Mouse (Mus musculus) neural tube, embryonic 15.5 days (tissue): ENCODE measurements around the gene Ptprc. TPM values are rescaled to one million over a fixed set of nuclear protein-coding genes. Genes with fewer than 3 reads are reported as not detected.

Source experiments
- ATAC-seq: fragments of 200-750 bp; cut with Nextera tagmentation; 2 replicates; pipeline ENCODE4 v1.8.0; 2017; ENCODE audit warnings: mild to moderate bottlenecking, moderate TSS enrichment, moderate library complexity; ENCODE audit not compliant: low FRiP score
- H3K27ac ChIP-seq: fragments of 300-500 bp; sonication (generic); replicated peaks from 2 replicates; pipeline ENCODE4 v1.5.1; 2015; ENCODE audit warnings: mild to moderate bottlenecking, inconsistent platforms
- H3K27me3 ChIP-seq: fragments of 300-500 bp; sonication (generic); replicated peaks from 2 replicates; pipeline ENCODE4 v1.6.1; 2015; ENCODE audit warnings: inconsistent platforms
- H3K36me3 ChIP-seq: fragments of 300-500 bp; sonication (generic); 2 replicates; pipeline ENCODE4 v1.6.1; 2015; ENCODE audit warnings: inconsistent platforms
- H3K4me1 ChIP-seq: fragments of 300-500 bp; sonication (generic); 2 replicates; pipeline ENCODE4 v1.6.1; 2015; ENCODE audit warnings: inconsistent platforms
- H3K4me2 ChIP-seq: fragments of 300-500 bp; sonication (generic); 2 replicates; pipeline ENCODE4 v1.6.1; 2015; ENCODE audit warnings: inconsistent platforms, mild to moderate bottlenecking, moderate library complexity
- H3K4me3 ChIP-seq: fragments of 300-500 bp; sonication (generic); replicated peaks from 2 replicates; pipeline ENCODE4 v1.5.1; 2015; ENCODE audit warnings: mild to moderate bottlenecking, inconsistent platforms
- H3K9ac ChIP-seq: fragments of 300-500 bp; sonication (generic); replicated peaks from 2 replicates; pipeline ENCODE4 v1.6.1; 2015; ENCODE audit warnings: mild to moderate bottlenecking, inconsistent platforms
- H3K9me3 ChIP-seq: fragments of 300-500 bp; sonication (generic); replicated peaks from 2 replicates; pipeline ENCODE4 v1.6.1; 2016; ENCODE audit warnings: inconsistent platforms
- WGBS: fragments of 180-500 bp; shearing (Covaris S2); methylation state at CpG from one replicate; pipeline ENCODE4 v1.1.7; 2015; ENCODE audit warnings: mixed read lengths; 5-methylcytosine and 5-hydroxymethylcytosine counted together
- polyA plus RNA-seq: library from polyadenylated mRNA; unstranded; fragments of >200 nt; fragmentation: Nextera tagmentation; extraction: Ambion mirVana; gene quantifications from 2 replicates; pipeline ENCODE4 v1.2.1, GENCODE M21; 2015

The Ptprc gene
- polyA plus RNA-seq, 1 experiment from 2014 or later = 1.7 TPM

DNA sequence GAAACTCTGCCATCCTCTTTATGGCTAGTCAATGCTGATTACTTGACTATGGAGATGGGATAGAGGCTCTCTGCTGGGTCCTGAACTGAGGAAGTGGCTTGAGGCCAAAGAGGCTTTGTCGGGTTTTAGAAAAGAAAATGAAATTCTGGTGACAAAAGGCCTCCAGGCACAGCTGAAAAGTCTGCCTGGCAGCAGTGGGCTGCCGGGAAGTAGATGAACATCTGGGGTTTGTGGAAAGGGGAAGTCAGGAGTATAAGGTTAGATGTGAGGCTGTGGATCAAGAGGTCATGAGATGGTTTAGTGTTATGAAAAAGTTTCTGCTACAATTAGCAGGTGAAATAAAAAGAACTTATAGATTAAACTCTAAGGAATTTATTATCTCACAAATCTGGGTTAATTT, 29.9 kb downstream of the Ptprc start:
- no peak overlapping the region for H3K9ac ChIP-seq
- no peak overlapping the region for H3K4me2 ChIP-seq
- no peaks in the 10 kb centered on the region for H3K9me3 ChIP-seq
- H3K4me1 ChIP-seq = no peaks in the 10 kb centered on the region
- WGBS = 43% methylated on average over 2 of the region's 2 CpGs
- ATAC-seq = no peak
- H3K4me3 ChIP-seq = no peak overlapping the region
- H3K36me3 ChIP-seq = no peaks in the 10 kb centered on the region
- H3K27ac ChIP-seq = no peak overlapping the region
- H3K27me3 ChIP-seq = no peaks in the 10 kb centered on the region

GRCm38 (mm10) chr1:138145148-138145547, 30.4 kb downstream of the Ptprc start:
- H3K27ac ChIP-seq = no peak overlapping the region
- no peak overlapping the region for H3K4me3 ChIP-seq
- no peaks in the 10 kb centered on the region for H3K36me3 ChIP-seq
- no peak overlapping the region for H3K9ac ChIP-seq
- 90% methylated on average over 3 of the region's 3 CpGs for WGBS
- no peaks in the 10 kb centered on the region for H3K4me1 ChIP-seq
- no peak overlapping the region for H3K4me2 ChIP-seq
- no peaks in the 10 kb centered on the region for H3K27me3 ChIP-seq
- no peak for ATAC-seq
- H3K9me3 ChIP-seq = no peaks in the 10 kb centered on the region

DNA sequence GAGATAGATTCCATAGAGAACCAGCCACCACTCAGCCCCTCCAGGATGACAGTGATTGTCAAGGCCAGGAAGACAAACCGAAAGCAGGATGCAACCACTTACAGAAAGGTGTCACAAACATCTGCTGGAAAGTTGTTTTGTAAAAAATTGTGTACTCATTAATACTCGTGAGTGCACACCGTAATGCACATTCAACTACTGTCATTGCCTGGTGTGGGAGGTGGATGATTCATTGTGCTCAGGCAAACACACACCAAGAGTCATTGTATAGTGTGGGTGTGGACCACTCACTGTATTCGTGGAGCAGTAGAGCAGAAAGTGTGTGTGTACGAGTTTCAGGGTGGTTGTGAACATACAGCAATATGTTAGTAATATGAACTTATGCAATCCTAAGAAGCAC, 31.1 kb downstream of the Ptprc start:
- H3K27me3 ChIP-seq = no peaks in the 10 kb centered on the region
- H3K9me3 ChIP-seq = no peaks in the 10 kb centered on the region
- no peaks in the 10 kb centered on the region for H3K4me1 ChIP-seq
- no peaks in the 10 kb centered on the region for H3K36me3 ChIP-seq
- H3K4me3 ChIP-seq = no peak overlapping the region
- no peak overlapping the region for H3K27ac ChIP-seq
- ATAC-seq = no peak
- H3K4me2 ChIP-seq = no peak overlapping the region
- H3K9ac ChIP-seq = no peak overlapping the region
- WGBS = 85% methylated on average over 5 of the region's 5 CpGs

DNA sequence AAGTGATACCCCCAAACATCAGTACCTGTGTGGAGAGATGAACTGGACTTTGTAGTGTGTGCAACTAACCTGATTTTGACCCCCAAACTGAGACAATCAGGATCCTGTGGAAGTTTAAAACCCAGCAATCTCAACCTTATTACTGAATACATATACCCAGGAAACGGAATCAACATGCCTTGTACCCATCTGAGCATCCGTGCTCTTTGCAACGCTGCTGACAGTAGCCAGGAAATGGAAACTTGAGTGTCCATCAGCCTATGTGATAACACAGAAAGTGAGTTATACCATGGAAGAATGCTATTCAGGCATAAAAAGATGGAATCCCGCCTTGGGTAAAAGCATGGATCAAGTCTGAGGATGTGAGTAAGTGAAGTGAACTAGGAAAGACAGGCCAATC, 34.7 kb downstream of the Ptprc start:
- Histone ChIP-seq H3K9me3 (no peaks in the 10 kb centered on the region), H3K36me3 (no peaks in the 10 kb centered on the region), H3K9ac (no peak overlapping the region), H3K4me3 (no peak overlapping the region), H3K4me2 (no peak overlapping the region), H3K27me3 (no peaks in the 10 kb centered on the region), H3K27ac (no peak overlapping the region), H3K4me1 (peaks cover 8% of the 10 kb centered on the region)
- no peak for ATAC-seq
- WGBS = 92% methylated on average over 4 of the region's 4 CpGs

DNA sequence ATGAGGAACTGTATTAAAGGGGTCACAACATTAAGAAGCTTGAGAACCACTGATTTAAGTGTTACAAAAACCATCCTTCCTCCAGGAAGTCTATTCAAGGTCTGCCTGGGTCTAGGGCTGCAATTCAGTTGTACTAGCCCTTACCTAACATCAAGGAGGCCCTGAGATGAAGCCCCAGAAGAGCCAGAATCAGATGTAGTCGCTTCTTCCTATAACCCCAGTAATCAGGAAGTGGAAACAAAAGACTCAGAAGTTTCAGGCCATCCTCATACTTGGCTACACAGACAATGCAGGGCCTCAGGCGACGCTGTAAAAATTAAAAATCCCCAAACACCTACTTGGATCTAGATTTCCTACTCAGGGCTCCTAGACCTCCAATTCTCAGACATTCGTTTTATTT, 37.8 kb downstream of the Ptprc start:
- H3K9me3 ChIP-seq = no peaks in the 10 kb centered on the region
- H3K36me3 ChIP-seq = no peaks in the 10 kb centered on the region
- no peak overlapping the region for H3K4me3 ChIP-seq
- H3K27ac ChIP-seq = no peak overlapping the region
- H3K9ac ChIP-seq = no peak overlapping the region
- no peaks in the 10 kb centered on the region for H3K27me3 ChIP-seq
- 94% methylated on average over 4 of the region's 4 CpGs for WGBS
- H3K4me2 ChIP-seq = no peak overlapping the region
- no peak for ATAC-seq
- peaks cover 13% of the 10 kb centered on the region for H3K4me1 ChIP-seq

DNA sequence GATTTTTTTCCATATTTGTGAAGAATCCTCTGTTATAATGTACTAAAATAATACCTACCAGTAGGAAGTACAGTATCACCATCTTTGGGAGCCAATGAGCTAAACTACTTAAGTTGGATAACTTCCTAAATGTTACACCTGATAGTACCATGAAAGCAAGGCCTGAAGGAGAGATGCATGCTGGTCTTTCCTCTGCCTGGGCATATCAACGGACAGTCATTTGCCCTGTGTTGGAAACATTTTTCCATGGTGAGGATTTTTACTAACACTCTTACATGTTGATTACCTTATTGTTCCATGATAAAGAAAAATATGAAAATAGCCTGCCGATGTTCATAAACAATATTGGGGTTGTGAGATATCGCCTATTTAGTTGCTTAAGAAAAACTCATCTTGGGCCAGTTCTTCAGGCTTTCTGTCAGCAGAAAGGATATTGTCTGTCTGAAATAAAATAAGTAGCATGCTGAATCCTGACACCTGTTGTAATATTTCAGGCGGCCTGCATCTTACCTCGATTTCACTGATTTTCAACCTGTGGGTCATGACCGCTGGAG, 38.4 kb downstream of the Ptprc start:
- no peak for ATAC-seq
- H3K4me1 ChIP-seq = peaks cover 13% of the 10 kb centered on the region
- no peak overlapping the region for H3K27ac ChIP-seq
- no peaks in the 10 kb centered on the region for H3K9me3 ChIP-seq
- H3K27me3 ChIP-seq = no peaks in the 10 kb centered on the region
- H3K4me3 ChIP-seq = no peak overlapping the region
- H3K9ac ChIP-seq = no peak overlapping the region
- H3K4me2 ChIP-seq = no peak overlapping the region
- WGBS = 95% methylated on average over 6 of the region's 6 CpGs
- H3K36me3 ChIP-seq = no peaks in the 10 kb centered on the region

GRCm38 (mm10) chr1:138136373-138136779, 39.1 kb downstream of the Ptprc start:
- Histone ChIP-seq H3K27me3 (no peaks in the 10 kb centered on the region), H3K9me3 (no peaks in the 10 kb centered on the region), H3K27ac (peak overlapping the region; percentile 66), H3K4me3 (peak overlapping the region; percentile 33), H3K4me2 (peak overlapping the region; percentile 57), H3K9ac (peak overlapping the region; percentile 22; the same call in 1 of the 2 replicates), H3K36me3 (no peaks in the 10 kb centered on the region), H3K4me1 (peaks cover 13% of the 10 kb centered on the region)
- WGBS = 7% methylated on average over 17 of the region's 17 CpGs
- ATAC-seq = peak; percentile 85

- H3K4me3 ChIP-seq = peak overlapping the region; percentile 33
- peak; percentile 32 for ATAC-seq
- H3K27ac ChIP-seq = peak overlapping the region; percentile 66
- peak overlapping the region; percentile 22; the same call in 1 of the 2 replicates for H3K9ac ChIP-seq
- no peaks in the 10 kb centered on the region for H3K9me3 ChIP-seq
- WGBS = 25% methylated on average over 9 of the region's 9 CpGs
- peak overlapping the region; percentile 57 for H3K4me2 ChIP-seq
- peaks cover 13% of the 10 kb centered on the region for H3K4me1 ChIP-seq
- no peaks in the 10 kb centered on the region for H3K36me3 ChIP-seq
- H3K27me3 ChIP-seq = no peaks in the 10 kb centered on the region
Measured at GRCm38 (mm10) chr1:138135637-138136372, 39.7 kb downstream of the Ptprc start.

DNA sequence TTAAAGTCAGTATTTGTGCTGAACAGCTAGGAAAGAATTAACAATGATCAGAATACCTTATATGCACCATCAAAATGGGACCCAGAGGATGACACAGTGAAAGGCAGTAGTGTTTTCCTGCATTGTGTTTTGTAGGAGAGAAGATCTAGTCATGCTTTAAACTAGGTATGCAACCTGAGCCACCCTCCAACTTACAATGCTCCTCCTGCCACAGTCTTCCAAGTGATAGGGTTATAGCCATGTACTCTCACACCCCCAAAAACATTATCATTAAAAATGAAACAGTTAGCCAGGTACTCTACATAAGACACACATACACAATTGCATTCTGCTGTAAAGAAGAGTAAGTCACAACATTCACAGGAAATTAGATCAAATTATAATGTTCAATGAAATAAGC, 40.4 kb downstream of the Ptprc start:
- no peak for ATAC-seq
- Histone ChIP-seq H3K27ac (no peak overlapping the region), H3K4me3 (no peak overlapping the region)

GRCm38 (mm10) chr1:138134324-138134723, 41.2 kb downstream of the Ptprc start:
- no peak overlapping the region for H3K4me2 ChIP-seq
- no peaks in the 10 kb centered on the region for H3K27me3 ChIP-seq
- WGBS = 91% methylated on average over 6 of the region's 6 CpGs
- H3K9me3 ChIP-seq = no peaks in the 10 kb centered on the region
- H3K9ac ChIP-seq = no peak overlapping the region
- no peak overlapping the region for H3K27ac ChIP-seq
- peaks cover 13% of the 10 kb centered on the region for H3K4me1 ChIP-seq
- no peak for ATAC-seq
- H3K4me3 ChIP-seq = no peak overlapping the region
- no peaks in the 10 kb centered on the region for H3K36me3 ChIP-seq

More for the DNA sequence above, 40.4 kb downstream of the Ptprc start:
- H3K9me3 ChIP-seq = no peaks in the 10 kb centered on the region
- no peaks in the 10 kb centered on the region for H3K27me3 ChIP-seq
- no peak overlapping the region for H3K9ac ChIP-seq
- H3K4me1 ChIP-seq = peaks cover 13% of the 10 kb centered on the region
- H3K36me3 ChIP-seq = no peaks in the 10 kb centered on the region
- no peak overlapping the region for H3K4me2 ChIP-seq

- WGBS = 72% methylated on average over 2 of the region's 2 CpGs
- no peak overlapping the region for H3K27ac ChIP-seq
- ATAC-seq = no peak
Measured at GRCm38 (mm10) chr1:138131739-138132138, 43.8 kb downstream of the Ptprc start.

DNA sequence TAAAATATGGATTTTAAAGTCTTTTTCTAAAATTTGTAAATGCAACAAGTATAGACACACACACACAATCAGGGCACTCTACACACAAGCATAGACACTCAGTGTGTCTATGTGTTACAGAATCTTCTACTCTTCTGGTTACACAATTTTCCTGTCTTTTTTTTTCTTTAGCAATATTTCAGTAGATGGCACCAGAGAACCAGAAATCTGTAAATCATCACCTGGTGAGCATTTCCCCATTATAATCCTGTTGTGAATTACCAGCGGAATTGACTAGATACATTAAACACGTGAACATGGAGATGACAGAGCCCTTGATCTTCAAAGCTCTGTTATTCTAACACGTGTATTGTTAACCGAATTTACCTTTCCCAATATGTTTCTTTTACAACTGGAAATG, 45.4 kb downstream of the Ptprc start:
- Histone ChIP-seq H3K4me2 (no peak overlapping the region), H3K9ac (no peak overlapping the region), H3K9me3 (no peaks in the 10 kb centered on the region), H3K4me3 (no peak overlapping the region), H3K27ac (no peak overlapping the region), H3K4me1 (no peaks in the 10 kb centered on the region), H3K36me3 (no peaks in the 10 kb centered on the region), H3K27me3 (no peaks in the 10 kb centered on the region)
- WGBS = 38% methylated on average over 4 of the region's 4 CpGs
- no peak for ATAC-seq

More at GRCm38 (mm10) chr1:138131739-138132138, 43.8 kb downstream of the Ptprc start:
- no peaks in the 10 kb centered on the region for H3K36me3 ChIP-seq
- peaks cover 13% of the 10 kb centered on the region for H3K4me1 ChIP-seq
- H3K4me2 ChIP-seq = no peak overlapping the region
- H3K4me3 ChIP-seq = no peak overlapping the region
- no peaks in the 10 kb centered on the region for H3K27me3 ChIP-seq
- no peak overlapping the region for H3K9ac ChIP-seq
- no peaks in the 10 kb centered on the region for H3K9me3 ChIP-seq
